Mouse (Mus musculus) MEL (cell line): ENCODE measurements around the gene Foxd1. TPM values are rescaled to one million over a fixed set of nuclear protein-coding genes. Genes with fewer than 3 reads are reported as not detected.

Experiments
- DNase-seq: peaks from one replicate; pipeline ENCODE4 v3.0.0; 2011; ENCODE audit warnings: low read depth, low spot score
- H3K27ac ChIP-seq: 2 replicates; pipeline ENCODE4 v1.5.1; 2012; ENCODE audit warnings: low read depth, mild to moderate bottlenecking, control low read depth, low read length, moderate library complexity; ENCODE audit not compliant: control insufficient read depth
- H3K27me3 ChIP-seq, 2 experiments: fragments of 150-350 bp in 1 of 2; sonication (generic) in 1 of 2; 2 replicates each; pipeline ENCODE4 v1.6.1; 2012; ENCODE audit warnings: low read length in 2 of 2, mild to moderate bottlenecking in 2 of 2, improper control_type of control experiment in 1 of 2, moderate library complexity in 1 of 2; ENCODE audit not compliant: insufficient read depth in 2 of 2, control insufficient read depth in 1 of 2
- H3K36me3 ChIP-seq, 2 experiments: 2 replicates each; pipeline ENCODE4 v1.6.1; 2012 to 2014; ENCODE audit warnings: low read length in 2 of 2, improper control_type of control experiment in 1 of 2, inconsistent platforms in 1 of 2, mild to moderate bottlenecking in 1 of 2; ENCODE audit not compliant: insufficient read depth in 2 of 2, control insufficient read depth in 1 of 2
- H3K4me1 ChIP-seq, 2 experiments: fragments of 150-350 bp in 1 of 2; sonication (generic) in 1 of 2; 2 replicates each; pipeline ENCODE4 v1.6.1; 2012; ENCODE audit warnings: low read length in 2 of 2, improper control_type of control experiment in 1 of 2, mild to moderate bottlenecking in 1 of 2; ENCODE audit not compliant: insufficient read depth in 2 of 2, control insufficient read depth in 1 of 2
- H3K4me3 ChIP-seq, 2 experiments: fragments of 150-350 bp in 1 of 2; sonication (generic) in 1 of 2; 2 replicates each; pipeline ENCODE4 v1.5.1; 2012; ENCODE audit warnings: low read depth in 2 of 2, low read length in 2 of 2, mild to moderate bottlenecking in 2 of 2, moderate library complexity in 2 of 2, control low read depth in 1 of 2, improper control_type of control experiment in 1 of 2; ENCODE audit not compliant: control insufficient read depth in 1 of 2, insufficient read depth in 1 of 2
- H3K79me2 ChIP-seq: 2 replicates; pipeline ENCODE4 v1.6.1; 2012; ENCODE audit warnings: mild to moderate bottlenecking, low read length, moderate library complexity; ENCODE audit not compliant: control insufficient read depth, poor library complexity, insufficient read depth
- H3K9ac ChIP-seq: 2 replicates; pipeline ENCODE4 v1.6.1; 2012; ENCODE audit warnings: low read depth, mild to moderate bottlenecking, control low read depth, low read length, moderate library complexity; ENCODE audit not compliant: control insufficient read depth, poor library complexity, severe bottlenecking
- H3K9me3 ChIP-seq: fragments of 150-350 bp; sonication (generic); replicated peaks from 2 replicates; pipeline ENCODE4 v1.6.1; 2012; ENCODE audit warnings: mild to moderate bottlenecking, low read length, improper control_type of control experiment, moderate library complexity; ENCODE audit not compliant: insufficient read depth
- BHLHE40 ChIP-seq: IDR thresholded peaks from 2 replicates; pipeline ENCODE4 v1.6.1; 2012; ENCODE audit warnings: low read depth, mild to moderate bottlenecking, inconsistent platforms, low read length, improper control_type of control experiment, borderline replicate concordance
- CHD1 ChIP-seq: IDR thresholded peaks from 2 replicates; pipeline ENCODE4 v1.6.1; 2012; ENCODE audit warnings: low read depth, mild to moderate bottlenecking, inconsistent platforms, low read length, improper control_type of control experiment
- CTCF ChIP-seq, 3 experiments: IDR thresholded peaks in 2 of 3; conservative IDR thresholded peaks in 1 of 3; 2 replicates each; pipeline ENCODE4 v1.5.1; 2011 to 2012; ENCODE audit warnings: low read length in 3 of 3, low read depth in 2 of 3, mild to moderate bottlenecking in 2 of 3, improper control_type of control experiment in 1 of 3, inconsistent platforms in 1 of 3, mixed read lengths in 1 of 3, moderate library complexity in 1 of 3; ENCODE audit not compliant: control insufficient read depth in 1 of 3, insufficient read depth in 1 of 3, poor library complexity in 1 of 3, severe bottlenecking in 1 of 3
- E2F4 ChIP-seq: IDR thresholded peaks from 2 replicates; pipeline ENCODE4 v1.6.1; 2011; ENCODE audit warnings: low read depth, low read length, improper control_type of control experiment, borderline replicate concordance
- ELF1 ChIP-seq: IDR thresholded peaks from 2 replicates; pipeline ENCODE4 v1.6.1; 2014; ENCODE audit warnings: low read depth, mild to moderate bottlenecking, inconsistent platforms, low read length, improper control_type of control experiment, moderate library complexity
- EP300 ChIP-seq, 2 experiments: IDR thresholded peaks; 2 replicates each; pipeline ENCODE4 v1.6.1; 2011; ENCODE audit warnings: improper control_type of control experiment in 2 of 2, low read length in 2 of 2, low read depth in 1 of 2, mild to moderate bottlenecking in 1 of 2
- GATA1 ChIP-seq: IDR thresholded peaks from 2 replicates; pipeline ENCODE4 v1.6.1; 2011; ENCODE audit warnings: low read depth, low read length, improper control_type of control experiment
- HCFC1 ChIP-seq: IDR thresholded peaks from 2 replicates; pipeline ENCODE4 v1.6.1; 2012; ENCODE audit warnings: low read depth, mild to moderate bottlenecking, inconsistent platforms, low read length, improper control_type of control experiment, moderate library complexity
- JUND ChIP-seq: IDR thresholded peaks from 2 replicates; pipeline ENCODE4 v1.6.1; 2011; ENCODE audit warnings: low read depth, mild to moderate bottlenecking, improper control_type of control experiment, low read length
- MAZ ChIP-seq: IDR thresholded peaks from 2 replicates; pipeline ENCODE4 v1.6.1; 2012; ENCODE audit warnings: low read depth, mild to moderate bottlenecking, inconsistent platforms, low read length, improper control_type of control experiment
- MXI1 ChIP-seq: IDR thresholded peaks from 2 replicates; pipeline ENCODE4 v1.6.1; 2011; ENCODE audit warnings: mild to moderate bottlenecking, low read depth, low read length, improper control_type of control experiment
- MYB ChIP-seq: IDR thresholded peaks from 2 replicates; pipeline ENCODE4 v1.6.1; 2011; ENCODE audit warnings: mild to moderate bottlenecking, low read depth, low read length, improper control_type of control experiment
- MYC ChIP-seq: IDR thresholded peaks from 2 replicates; pipeline ENCODE4 v1.6.1; 2011; ENCODE audit warnings: low read depth, mild to moderate bottlenecking, low read length, improper control_type of control experiment, moderate library complexity
- NELFE ChIP-seq: IDR thresholded peaks from 2 replicates; pipeline ENCODE4 v1.6.1; 2011; ENCODE audit warnings: low read depth, low read length, improper control_type of control experiment
- NRF1 ChIP-seq: IDR thresholded peaks from 2 replicates; pipeline ENCODE4 v1.6.1; 2014; ENCODE audit warnings: low read depth, mild to moderate bottlenecking, inconsistent platforms, low read length, improper control_type of control experiment, moderate library complexity; ENCODE audit not compliant: poor library complexity, insufficient read depth, severe bottlenecking
- POLR2A ChIP-seq, 2 experiments: IDR thresholded peaks; 2 replicates each; pipeline ENCODE4 v1.6.1; 2011 to 2012; ENCODE audit warnings: low read length in 2 of 2, mild to moderate bottlenecking in 2 of 2, control low read depth in 1 of 2, improper control_type of control experiment in 1 of 2, low read depth in 1 of 2, moderate library complexity in 1 of 2; ENCODE audit not compliant: control insufficient read depth in 1 of 2, insufficient read depth in 1 of 2, poor library complexity in 1 of 2
- POLR2AphosphoS2 ChIP-seq: IDR thresholded peaks from 2 replicates; pipeline ENCODE4 v1.6.1; 2011; ENCODE audit warnings: low read length, improper control_type of control experiment
- RAD21 ChIP-seq: IDR thresholded peaks from 2 replicates; pipeline ENCODE4 v1.6.1; 2011; ENCODE audit warnings: mild to moderate bottlenecking, low read depth, low read length, improper control_type of control experiment
- RCOR1 ChIP-seq: IDR thresholded peaks from 2 replicates; pipeline ENCODE4 v1.6.1; 2012; ENCODE audit warnings: low read depth, mild to moderate bottlenecking, inconsistent platforms, low read length, improper control_type of control experiment
- TCF12 ChIP-seq: IDR thresholded peaks from 2 replicates; pipeline ENCODE4 v1.6.1; 2014; ENCODE audit warnings: low read depth, mild to moderate bottlenecking, inconsistent platforms, low read length, improper control_type of control experiment, moderate library complexity
- UBTF ChIP-seq: IDR thresholded peaks from 2 replicates; pipeline ENCODE4 v1.6.1; 2012; ENCODE audit warnings: low read depth, mild to moderate bottlenecking, inconsistent platforms, low read length, improper control_type of control experiment, moderate library complexity, borderline replicate concordance; ENCODE audit not compliant: insufficient read depth
- USF2 ChIP-seq, 2 experiments: IDR thresholded peaks; 2 replicates each; pipeline ENCODE4 v1.6.1; 2011 to 2012; ENCODE audit warnings: improper control_type of control experiment in 2 of 2, low read length in 2 of 2, borderline replicate concordance in 1 of 2, inconsistent platforms in 1 of 2, low read depth in 1 of 2, mild to moderate bottlenecking in 1 of 2; ENCODE audit not compliant: insufficient read depth in 1 of 2
- ZC3H11A ChIP-seq: IDR thresholded peaks from 2 replicates; pipeline ENCODE4 v1.6.1; 2012; ENCODE audit warnings: low read depth, mild to moderate bottlenecking, inconsistent platforms, low read length, improper control_type of control experiment
- ZMIZ1 ChIP-seq: IDR thresholded peaks from 2 replicates; pipeline ENCODE4 v1.6.1; 2012; ENCODE audit warnings: low read depth, mild to moderate bottlenecking, inconsistent platforms, low read length, improper control_type of control experiment, moderate library complexity
- ZNF384 ChIP-seq: IDR thresholded peaks from 2 replicates; pipeline ENCODE4 v1.6.1; 2012; ENCODE audit warnings: low read depth, mild to moderate bottlenecking, inconsistent platforms, low read length, improper control_type of control experiment
- polyA plus RNA-seq, 2 experiments: library from polyadenylated mRNA; stranded (reverse) in 1 of 2; unstranded in 1 of 2; fragments of >175 nt in 1 of 2; fragments of >200 nt in 1 of 2; gene quantifications; 2 replicates each; pipeline versions ENCODE4 v1.2.1 to v1.2.4; 2012; ENCODE audit warnings: low replicate concordance in 2 of 2, low read depth in 1 of 2; ENCODE audit not compliant: insufficient read length in 2 of 2, insufficient read depth in 1 of 2, missing spikeins in 1 of 2
- total RNA-seq: library from RNA; depleted of rRNA; stranded (reverse); fragments of 300-350 nt; gene quantifications from 2 replicates; pipeline ENCODE4 v1.2.3, GENCODE M21; 2012

Gene Foxd1
- total and polyA plus RNA-seq, 3 experiments = not detected

DNA sequence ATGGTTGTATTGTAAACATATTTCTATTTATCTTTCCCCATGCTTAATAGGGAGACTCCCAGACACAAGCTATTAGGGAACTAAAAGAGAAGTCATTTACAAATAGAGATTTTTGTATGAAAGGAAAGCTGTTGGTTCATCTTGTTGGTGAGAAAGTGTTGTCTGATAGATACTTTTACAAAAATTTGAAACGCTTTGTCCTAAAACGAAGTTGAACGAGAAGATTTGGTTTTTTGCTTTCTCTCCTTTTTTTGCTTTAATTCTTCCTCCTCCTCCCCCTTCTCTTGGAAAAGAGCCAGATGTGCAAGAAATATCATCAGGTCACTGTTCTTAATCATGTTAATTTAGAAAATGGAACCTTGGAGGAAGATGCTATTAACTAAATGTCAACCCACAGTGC is 13.6 kb downstream of the Foxd1 start:
- Histone ChIP-seq H3K36me3 (no peaks in the 10 kb centered on the region), H3K27me3 (no peaks in the 10 kb centered on the region; a peak in 1 of 4 replicates), H3K79me2 (no peaks in the 10 kb centered on the region), H3K9me3 (no peaks in the 10 kb centered on the region), H3K27ac (no peak overlapping the region), H3K4me1 (no peaks in the 10 kb centered on the region), H3K4me3 (no peak overlapping the region), H3K9ac (no peak overlapping the region)
- TF ChIP-seq E2F4 (no peak), UBTF (no peak), POLR2AphosphoS2 (no peak), MAZ (no peak), CHD1 (no peak), ZC3H11A (no peak), GATA1 (no peak), ZNF384 (no peak), JUND (no peak), HCFC1 (no peak), ELF1 (no peak), POLR2A (IDR thresholded peaks at IDR 0.05; ENCODE audit: control insufficient read depth in 1 of 2, insufficient read depth in 1 of 2, low read depth in 1 of 2, low read length in 2 of 2, poor library complexity in 1 of 2) (no peak), NELFE (no peak), BHLHE40 (no peak), EP300 (IDR thresholded peaks at IDR 0.05; ENCODE audit: low read depth in 1 of 2, low read length in 2 of 2) (no peak), TCF12 (no peak), USF2 (IDR thresholded peaks at IDR 0.05; ENCODE audit: borderline replicate concordance in 1 of 2, insufficient read depth in 1 of 2, low read depth in 1 of 2, low read length in 2 of 2) (no peak), MXI1 (no peak)
- no peak for DNase-seq

DNA sequence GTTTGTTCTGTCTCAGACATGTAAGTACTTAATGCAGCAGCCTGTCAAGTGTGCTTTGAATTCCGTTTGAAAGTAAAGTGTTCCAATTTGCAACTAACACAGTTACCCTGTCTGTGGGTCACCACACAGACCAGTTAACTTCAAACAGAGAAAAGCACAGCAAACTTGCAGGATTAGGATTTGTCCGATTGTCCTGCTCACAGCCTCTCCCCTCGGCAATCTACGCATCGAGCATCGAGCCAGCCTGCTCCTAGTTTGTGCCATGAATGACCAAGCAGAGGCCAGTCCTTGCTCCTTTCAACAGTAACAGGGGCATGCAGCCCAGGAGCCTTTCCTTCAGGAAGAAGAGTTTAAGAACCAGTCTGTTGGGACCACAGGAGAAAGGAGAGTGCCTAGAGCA is 15.0 kb downstream of the Foxd1 start:
- Histone ChIP-seq H3K36me3 (no peaks in the 10 kb centered on the region), H3K9me3 (no peaks in the 10 kb centered on the region), H3K27me3 (no peaks in the 10 kb centered on the region; a peak in 1 of 4 replicates), H3K27ac (no peak overlapping the region), H3K4me1 (no peaks in the 10 kb centered on the region), H3K9ac (no peak overlapping the region), H3K79me2 (no peaks in the 10 kb centered on the region), H3K4me3 (no peak overlapping the region)
- DNase-seq = no peak
- TF ChIP-seq NRF1 (no peak), JUND (no peak), HCFC1 (no peak), ZNF384 (no peak), BHLHE40 (no peak), POLR2A (IDR thresholded peaks at IDR 0.05; ENCODE audit: control insufficient read depth in 1 of 2, insufficient read depth in 1 of 2, low read depth in 1 of 2, low read length in 2 of 2, poor library complexity in 1 of 2) (no peak), ZMIZ1 (no peak), RCOR1 (no peak), POLR2AphosphoS2 (no peak), TCF12 (no peak), RAD21 (no peak), CTCF (IDR thresholded peaks at IDR 0.05 in 2 of 3, conservative IDR thresholded peaks at IDR 0.05 in 1 of 3; ENCODE audit: control insufficient read depth in 1 of 3, insufficient read depth in 1 of 3, low read depth in 2 of 3, low read length in 3 of 3, poor library complexity in 1 of 3, severe bottlenecking in 1 of 3) (no peak), MYC (no peak), MYB (no peak)
